Mouse (Mus musculus) testis, adult 2 months (tissue): ENCODE results near the gene Phospho1.

Experiments used
- CTCF ChIP-seq: fragments of 200-500 bp; IDR thresholded peaks from 2 replicates; pipeline ENCODE4 v1.5.1; 2012; ENCODE audit warnings: low read depth, mild to moderate bottlenecking, inconsistent platforms, low read length, moderate library complexity; ENCODE audit not compliant: control insufficient read depth, insufficient read depth, insufficient replicate concordance
- POLR2A ChIP-seq: fragments of 200-500 bp; IDR thresholded peaks from 2 replicates; pipeline ENCODE4 v1.6.1; 2012; ENCODE audit warnings: low read depth, mild to moderate bottlenecking, inconsistent platforms, low read length, moderate library complexity; ENCODE audit not compliant: control insufficient read depth

- no peak for TF ChIP-seq CTCF
- TF ChIP-seq POLR2A = no peak
Measured at GRCm38 (mm10) chr11:95842074-95842681, 17.9 kb downstream of the Phospho1 start, which contains the start of gene Abi3.
